Mouse (Mus musculus): Measurements from ENCODE around the gene Mblac1. TPM values are rescaled to one million over a fixed set of nuclear protein-coding genes. Genes with fewer than 3 reads are reported as not detected.

The Mblac1 gene
- polyA plus RNA-seq, 1 experiment from 2014 or later: 9.0 TPM

GRCm38 (mm10) chr5:138222111-138222510 lies 28.0 kb downstream of the Mblac1 start:
- H3K27ac ChIP-seq: no peak overlapping the region
- H3K4me3 ChIP-seq: no peak overlapping the region
- no peaks in the 10 kb centered on the region for H3K4me1 ChIP-seq
- no peak overlapping the region for H3K4me2 ChIP-seq
- H3K36me3 ChIP-seq: no peaks in the 10 kb centered on the region
- WGBS: 22% methylated on average over 4 of the region's 4 CpGs
- no peak for ATAC-seq (ENCODE audit: insufficient number of reproducible peaks, insufficient read depth, low FRiP score, low TSS enrichment, low read depth)
- 0 out of 2 replicates have a peak, but pooled peaks cover 4% of the 10 kb centered on the region for H3K9me3 ChIP-seq
- no peak overlapping the region for H3K9ac ChIP-seq
- no peaks in the 10 kb centered on the region for H3K27me3 ChIP-seq

GRCm38 (mm10) chr5:138223287-138223686 lies 29.2 kb downstream of the Mblac1 start:
- no peak for ATAC-seq (ENCODE audit: insufficient number of reproducible peaks, insufficient read depth, low FRiP score, low TSS enrichment, low read depth)
- Histone ChIP-seq H3K27me3 (no peaks in the 10 kb centered on the region), H3K36me3 (no peaks in the 10 kb centered on the region), H3K4me1 (no peaks in the 10 kb centered on the region), H3K4me2 (no peak overlapping the region), H3K9me3 (no peaks in the 10 kb centered on the region), H3K9ac (no peak overlapping the region), H3K27ac (no peak overlapping the region), H3K4me3 (no peak overlapping the region)
- WGBS: 53% methylated on average over 3 of the region's 3 CpGs

- H3K4me1 ChIP-seq: no peaks in the 10 kb centered on the region
- no peak within 1 kb of the TSS for H3K27ac ChIP-seq
- H3K9me3 ChIP-seq: no peaks in the 10 kb centered on the region
- no peak for ATAC-seq (ENCODE audit: insufficient number of reproducible peaks, insufficient read depth, low FRiP score, low TSS enrichment, low read depth)
- H3K4me2 ChIP-seq: no peak within 1 kb of the TSS
- no peaks in the 10 kb centered on the region for H3K36me3 ChIP-seq
- H3K4me3 ChIP-seq: no peak within 1 kb of the TSS
- H3K9ac ChIP-seq: no peak within 1 kb of the TSS
- no peaks in the 10 kb centered on the region for H3K27me3 ChIP-seq
- 56% methylated on average over 2 of the region's 2 CpGs for WGBS
Observed at GRCm38 (mm10) chr5:138225700-138226099, 31.6 kb downstream of the Mblac1 start, which contains the start of gene Nxpe5. TSS of gene Nxpe5 (plus strand) at chr5:138225898.

GRCm38 (mm10) chr5:138226491-138226890 lies 32.4 kb downstream of the Mblac1 start:
- no peaks in the 10 kb centered on the region for H3K27me3 ChIP-seq
- no peaks in the 10 kb centered on the region for H3K36me3 ChIP-seq
- H3K4me1 ChIP-seq: no peaks in the 10 kb centered on the region
- no peak overlapping the region for H3K27ac ChIP-seq
- no peak overlapping the region for H3K4me2 ChIP-seq
- ATAC-seq (ENCODE audit: insufficient number of reproducible peaks, insufficient read depth, low FRiP score, low TSS enrichment, low read depth): no peak
- no peak overlapping the region for H3K4me3 ChIP-seq
- H3K9ac ChIP-seq: no peak overlapping the region
- 77% methylated on average over 4 of the region's 4 CpGs for WGBS
- no peaks in the 10 kb centered on the region for H3K9me3 ChIP-seq

- ATAC-seq (ENCODE audit: insufficient number of reproducible peaks, insufficient read depth, low FRiP score, low TSS enrichment, low read depth): no peak
- H3K27ac ChIP-seq: no peak overlapping the region
- H3K4me1 ChIP-seq: no peaks in the 10 kb centered on the region
- H3K9me3 ChIP-seq: no peaks in the 10 kb centered on the region
- H3K27me3 ChIP-seq: no peaks in the 10 kb centered on the region
- H3K4me3 ChIP-seq: no peak overlapping the region
- H3K4me2 ChIP-seq: no peak overlapping the region
- 67% methylated on average over 2 of the region's 2 CpGs for WGBS
- no peaks in the 10 kb centered on the region for H3K36me3 ChIP-seq
- H3K9ac ChIP-seq: no peak overlapping the region
Observed at GRCm38 (mm10) chr5:138227367-138227766, 33.3 kb downstream of the Mblac1 start.

GRCm38 (mm10) chr5:138228026-138228425 lies 33.9 kb downstream of the Mblac1 start:
- H3K4me1 ChIP-seq: no peaks in the 10 kb centered on the region
- H3K27me3 ChIP-seq: no peaks in the 10 kb centered on the region
- H3K4me2 ChIP-seq: no peak overlapping the region
- 52% methylated on average over 3 of the region's 3 CpGs for WGBS
- H3K9ac ChIP-seq: no peak overlapping the region
- H3K4me3 ChIP-seq: no peak overlapping the region
- H3K27ac ChIP-seq: no peak overlapping the region
- H3K9me3 ChIP-seq: no peaks in the 10 kb centered on the region
- H3K36me3 ChIP-seq: no peaks in the 10 kb centered on the region
- no peak for ATAC-seq (ENCODE audit: insufficient number of reproducible peaks, insufficient read depth, low FRiP score, low TSS enrichment, low read depth)

- ATAC-seq (ENCODE audit: insufficient number of reproducible peaks, insufficient read depth, low FRiP score, low TSS enrichment, low read depth): no peak
- Histone ChIP-seq H3K27ac (no peak overlapping the region), H3K9ac (no peak overlapping the region), H3K9me3 (no peaks in the 10 kb centered on the region), H3K27me3 (no peaks in the 10 kb centered on the region), H3K4me2 (no peak overlapping the region), H3K4me1 (no peaks in the 10 kb centered on the region), H3K4me3 (no peak overlapping the region), H3K36me3 (no peaks in the 10 kb centered on the region)
- 86% methylated on average over 3 of the region's 3 CpGs for WGBS
Observed at GRCm38 (mm10) chr5:138229511-138229910, 35.4 kb downstream of the Mblac1 start.

GRCm38 (mm10) chr5:138233778-138234177 lies 39.7 kb downstream of the Mblac1 start:
- Histone ChIP-seq H3K27me3 (no peaks in the 10 kb centered on the region), H3K9me3 (no peaks in the 10 kb centered on the region), H3K4me2 (no peak overlapping the region), H3K4me1 (no peaks in the 10 kb centered on the region), H3K4me3 (no peak overlapping the region), H3K36me3 (no peaks in the 10 kb centered on the region), H3K27ac (no peak overlapping the region), H3K9ac (no peak overlapping the region)
- 80% methylated on average over 2 of the region's 2 CpGs for WGBS
- ATAC-seq (ENCODE audit: insufficient number of reproducible peaks, insufficient read depth, low FRiP score, low TSS enrichment, low read depth): no peak

- H3K27ac ChIP-seq: no peak overlapping the region
- no peak overlapping the region for H3K4me3 ChIP-seq
- no peak for ATAC-seq (ENCODE audit: insufficient number of reproducible peaks, insufficient read depth, low FRiP score, low TSS enrichment, low read depth)
- H3K27me3 ChIP-seq: no peaks in the 10 kb centered on the region
- no peak overlapping the region for H3K9ac ChIP-seq
- H3K4me2 ChIP-seq: no peak overlapping the region
- no peaks in the 10 kb centered on the region for H3K36me3 ChIP-seq
- H3K4me1 ChIP-seq: no peaks in the 10 kb centered on the region
- H3K9me3 ChIP-seq: no peaks in the 10 kb centered on the region
Observed at GRCm38 (mm10) chr5:138234224-138234623, 40.1 kb downstream of the Mblac1 start.

- Histone ChIP-seq H3K27ac (no peak overlapping the region), H3K4me3 (no peak overlapping the region), H3K9me3 (no peaks in the 10 kb centered on the region), H3K9ac (no peak overlapping the region), H3K4me2 (no peak overlapping the region), H3K27me3 (no peaks in the 10 kb centered on the region), H3K4me1 (no peaks in the 10 kb centered on the region), H3K36me3 (no peaks in the 10 kb centered on the region)
- 50% methylated on average over 2 of the region's 2 CpGs for WGBS
- no peak for ATAC-seq (ENCODE audit: insufficient number of reproducible peaks, insufficient read depth, low FRiP score, low TSS enrichment, low read depth)
Observed at GRCm38 (mm10) chr5:138241511-138241910, 47.4 kb downstream of the Mblac1 start.

MicroRNAs encoded within 50 kb of the gene (microRNA counts, 519-probe panel; counts per million panel counts)
- 4,670 counts per million, percentile 93 among the panel's probes with 10 or more counts for microRNA mmu-miR-106b
- microRNA mmu-miR-25: 5,547 counts per million, percentile 98 among the panel's probes with 10 or more counts
- 4,569 counts per million, percentile 92 among the panel's probes with 10 or more counts for microRNA mmu-miR-93

Small RNA genes within 50 kb of the gene (microRNA-seq; reads per million reads assigned to microRNA genes)
- gene Mir106b (10,901 reads per million, percentile 95 among the genes with 10 or more reads in this experiment), gene Mir25 (779 reads per million, percentile 75 among the genes with 10 or more reads in this experiment), gene Mir93 (19,685 reads per million, percentile 97 among the genes with 10 or more reads in this experiment)

Other genes starting within 250 kb of the Mblac1 start
- gene Gjc3, start 231.2 kb upstream of the Mblac1 start, polyA plus RNA-seq (2015; fragmentation: Nextera tagmentation; extraction: Ambion mirVana): 0.46 and 0.52 TPM in 2 replicates
- gene Azgp1, start 212.8 kb upstream of the Mblac1 start, polyA plus RNA-seq (2015; fragmentation: Nextera tagmentation; extraction: Ambion mirVana): 0.17 and 0.40 TPM in 2 replicates
- gene Smok3a, start 173.1 kb upstream of the Mblac1 start, polyA plus RNA-seq (2015; fragmentation: Nextera tagmentation; extraction: Ambion mirVana): not detected in 2 replicates
- gene Smok3b, start 172.9 kb upstream of the Mblac1 start, polyA plus RNA-seq (2015; fragmentation: Nextera tagmentation; extraction: Ambion mirVana): not detected in 2 replicates
- gene Smok3c, start 141.1 kb upstream of the Mblac1 start, polyA plus RNA-seq (2015; fragmentation: Nextera tagmentation; extraction: Ambion mirVana): not detected in 2 replicates
- 21.6 and 23.3 TPM in 2 replicates for gene Zkscan1, start 109.2 kb upstream of the Mblac1 start, polyA plus RNA-seq (2015; fragmentation: Nextera tagmentation; extraction: Ambion mirVana)
- 70.7 and 71.3 TPM in 2 replicates for gene Zscan21, start 77.4 kb upstream of the Mblac1 start, polyA plus RNA-seq (2015; fragmentation: Nextera tagmentation; extraction: Ambion mirVana)
- 24.0 and 24.4 TPM in 2 replicates for gene Zfp113, start 38.6 kb upstream of the Mblac1 start, polyA plus RNA-seq (2015; fragmentation: Nextera tagmentation; extraction: Ambion mirVana)
- gene Cops6, start 33.2 kb upstream of the Mblac1 start, polyA plus RNA-seq (2015; fragmentation: Nextera tagmentation; extraction: Ambion mirVana): 308 and 342 TPM in 2 replicates
- 35.7 and 37.5 TPM in 2 replicates for gene Ap4m1, start 22.3 kb upstream of the Mblac1 start, polyA plus RNA-seq (2015; fragmentation: Nextera tagmentation; extraction: Ambion mirVana)
- 191 and 201 TPM in 2 replicates for gene Mcm7, start 21.9 kb upstream of the Mblac1 start, polyA plus RNA-seq (2015; fragmentation: Nextera tagmentation; extraction: Ambion mirVana)
- gene Taf6, start 6.9 kb upstream of the Mblac1 start, polyA plus RNA-seq (2015; fragmentation: Nextera tagmentation; extraction: Ambion mirVana): 94.2 and 101 TPM in 2 replicates
- gene Cnpy4, start 6.8 kb upstream of the Mblac1 start, polyA plus RNA-seq (2015; fragmentation: Nextera tagmentation; extraction: Ambion mirVana): 67.5 and 69.8 TPM in 2 replicates
- not detected in 2 replicates for gene Nxpe5, start 31.6 kb downstream of the Mblac1 start, polyA plus RNA-seq (2015; fragmentation: Nextera tagmentation; extraction: Ambion mirVana)
- gene Lamtor4, start 61.2 kb downstream of the Mblac1 start, polyA plus RNA-seq (2015; fragmentation: Nextera tagmentation; extraction: Ambion mirVana): 61.2 and 63.5 TPM in 2 replicates
- 5.8 and 9.0 TPM in 2 replicates for gene BC037034, start 69.7 kb downstream of the Mblac1 start, polyA plus RNA-seq (2015; fragmentation: Nextera tagmentation; extraction: Ambion mirVana)
- gene Gal3st4, start 78.5 kb downstream of the Mblac1 start, polyA plus RNA-seq (2015; fragmentation: Nextera tagmentation; extraction: Ambion mirVana): 3.7 and 4.2 TPM in 2 replicates
- gene Gm43720, start 85.6 kb downstream of the Mblac1 start, polyA plus RNA-seq (2015; fragmentation: Nextera tagmentation; extraction: Ambion mirVana): 0.23 and 0.24 TPM in 2 replicates
- gene Gpc2, start 85.7 kb downstream of the Mblac1 start, polyA plus RNA-seq (2015; fragmentation: Nextera tagmentation; extraction: Ambion mirVana): 47.6 and 49.1 TPM in 2 replicates
- gene Stag3, start 85.9 kb downstream of the Mblac1 start, polyA plus RNA-seq (2015; fragmentation: Nextera tagmentation; extraction: Ambion mirVana): 6.2 and 6.9 TPM in 2 replicates
- gene Pvrig, start 147.6 kb downstream of the Mblac1 start, polyA plus RNA-seq (2015; fragmentation: Nextera tagmentation; extraction: Ambion mirVana): not detected in 2 replicates
- gene Zfp157, start 247.2 kb downstream of the Mblac1 start, polyA plus RNA-seq (2015; fragmentation: Nextera tagmentation; extraction: Ambion mirVana): 56.7 and 64.1 TPM in 2 replicates

Measured in embryonic facial prominence, embryonic 13.5 days (tissue).